Mouse (Mus musculus) thymus, adult 2 months (tissue): ENCODE results near the gene Prss53. TPM values are rescaled to one million over a fixed set of nuclear protein-coding genes. Genes with fewer than 3 reads are reported as not detected.

ENCODE experiments used
- DNase-seq: peaks from one replicate; pipeline ENCODE4 v3.0.0; 2021
- H3K27ac ChIP-seq: fragments of 200-500 bp; 2 replicates; pipeline ENCODE4 v1.5.1; 2012; ENCODE audit warnings: low read length, control low read depth; ENCODE audit not compliant: control insufficient read depth, insufficient read depth
- H3K27me3 ChIP-seq: fragments of 200-500 bp; 2 replicates; pipeline ENCODE4 v1.6.1; 2012; ENCODE audit warnings: mild to moderate bottlenecking, low read length, moderate library complexity, mixed read lengths; ENCODE audit not compliant: control insufficient read depth, insufficient read depth
- H3K36me3 ChIP-seq: fragments of 200-500 bp; 2 replicates; pipeline ENCODE4 v1.6.1; 2012; ENCODE audit warnings: mild to moderate bottlenecking, low read length, moderate library complexity; ENCODE audit not compliant: control insufficient read depth, insufficient read depth
- H3K4me1 ChIP-seq: fragments of 200-500 bp; replicated peaks from 2 replicates; pipeline ENCODE4 v1.6.1; 2012; ENCODE audit warnings: low read length; ENCODE audit not compliant: control insufficient read depth, insufficient read depth
- H3K4me3 ChIP-seq: fragments of 200-500 bp; 2 replicates; pipeline ENCODE4 v1.5.1; 2012; ENCODE audit warnings: mild to moderate bottlenecking, low read length, control low read depth, moderate library complexity; ENCODE audit not compliant: control insufficient read depth, insufficient read depth
- CTCF ChIP-seq: fragments of 200-500 bp; IDR thresholded peaks from 2 replicates; pipeline ENCODE4 v1.5.1; 2012; ENCODE audit warnings: mild to moderate bottlenecking, control low read depth, low read length, moderate library complexity, borderline replicate concordance; ENCODE audit not compliant: control insufficient read depth, poor library complexity, insufficient read depth; ENCODE audit errors: extremely low read depth
- POLR2A ChIP-seq: fragments of 200-500 bp; IDR thresholded peaks from 2 replicates; pipeline ENCODE4 v1.6.1; 2012; ENCODE audit warnings: mild to moderate bottlenecking, low read length, control low read depth, moderate library complexity; ENCODE audit not compliant: control insufficient read depth, poor library complexity, insufficient read depth; ENCODE audit errors: extremely low read depth
- WGBS: fragments of 180-500 bp; shearing (Covaris S2); methylation state at CpG from one replicate; pipeline ENCODE4 v1.1.7; 2018; 5-methylcytosine and 5-hydroxymethylcytosine counted together
- polyA plus RNA-seq: library from polyadenylated mRNA; depleted of rRNA; stranded (reverse); fragments of >200 nt; gene quantifications from 2 replicates; pipeline ENCODE4 v1.2.3, GENCODE M21; 2012

The Prss53 gene
- polyA plus RNA-seq, 1 experiment, result 2.5 TPM

GRCm38 (mm10) chr7:127894480-127894879 lies 3.7 kb upstream of the Prss53 start:
- peaks cover 21% of the 10 kb centered on the region for H3K4me1 ChIP-seq
- H3K36me3 ChIP-seq, result 0 out of 2 replicates have a peak, but pooled peaks cover under 1% of the 10 kb centered on the region
- no peak overlapping the region for H3K4me3 ChIP-seq
- no peaks in the 10 kb centered on the region for H3K27me3 ChIP-seq
- WGBS, result 92% methylated on average over 5 of the region's 5 CpGs
- no peak for DNase-seq
- TF ChIP-seq POLR2A (no peak), CTCF (no peak)
- no peak overlapping the region for H3K27ac ChIP-seq

GRCm38 (mm10) chr7:127888821-127889220 lies 1.9 kb downstream of the Prss53 start:
- Histone ChIP-seq H3K4me3 (no peak overlapping the region), H3K27ac (no peak overlapping the region), H3K36me3 (peaks cover 42% of the 10 kb centered on the region), H3K4me1 (peaks cover 15% of the 10 kb centered on the region), H3K27me3 (no peaks in the 10 kb centered on the region)
- TF ChIP-seq POLR2A, result no peak
- TF ChIP-seq CTCF, result no peak
- no peak for DNase-seq
- WGBS, result 25% methylated on average over 3 of the region's 3 CpGs

GRCm38 (mm10) chr7:127887781-127888180 lies 3.0 kb downstream of the Prss53 start:
- peaks cover 21% of the 10 kb centered on the region for H3K4me1 ChIP-seq
- TF ChIP-seq POLR2A, result no peak
- TF ChIP-seq CTCF, result no peak
- no peak for DNase-seq
- H3K27ac ChIP-seq, result no peak overlapping the region; the same call in 1 of the 2 replicates
- no peaks in the 10 kb centered on the region for H3K27me3 ChIP-seq
- peaks cover 51% of the 10 kb centered on the region for H3K36me3 ChIP-seq
- no peak overlapping the region for H3K4me3 ChIP-seq
- 83% methylated on average over 3 of the region's 3 CpGs for WGBS

GRCm38 (mm10) chr7:127887191-127887590 lies 3.6 kb downstream of the Prss53 start:
- WGBS, result 92% methylated on average over 8 of the region's 8 CpGs
- peaks cover 21% of the 10 kb centered on the region for H3K4me1 ChIP-seq

GRCm38 (mm10) chr7:127886551-127886950 lies 4.2 kb downstream of the Prss53 start:
- 89% methylated on average over 6 of the region's 6 CpGs for WGBS
- H3K4me3 ChIP-seq, result no peak overlapping the region
- H3K27ac ChIP-seq, result no peak overlapping the region
- H3K36me3 ChIP-seq, result peaks cover 63% of the 10 kb centered on the region
- H3K27me3 ChIP-seq, result no peaks in the 10 kb centered on the region
- no peak for TF ChIP-seq CTCF
- TF ChIP-seq POLR2A, result no peak
- peaks cover 21% of the 10 kb centered on the region for H3K4me1 ChIP-seq
- DNase-seq, result no peak

More at GRCm38 (mm10) chr7:127887191-127887590, 3.6 kb downstream of the Prss53 start:
- H3K36me3 ChIP-seq, result peaks cover 57% of the 10 kb centered on the region
- no peak overlapping the region for H3K4me3 ChIP-seq
- H3K27ac ChIP-seq, result no peak overlapping the region
- no peak for TF ChIP-seq POLR2A
- TF ChIP-seq CTCF, result no peak
- no peak for DNase-seq
- H3K27me3 ChIP-seq, result no peaks in the 10 kb centered on the region

GRCm38 (mm10) chr7:127885951-127886350 lies 4.8 kb downstream of the Prss53 start:
- no peaks in the 10 kb centered on the region for H3K27me3 ChIP-seq
- DNase-seq, result no peak
- no peak overlapping the region for H3K4me3 ChIP-seq
- no peak overlapping the region for H3K27ac ChIP-seq
- H3K4me1 ChIP-seq, result peaks cover 21% of the 10 kb centered on the region
- TF ChIP-seq CTCF, result no peak
- no peak for TF ChIP-seq POLR2A
- WGBS, result 37% methylated on average over 6 of the region's 6 CpGs
- H3K36me3 ChIP-seq, result peaks cover 69% of the 10 kb centered on the region

GRCm38 (mm10) chr7:127880431-127880830 lies 10.3 kb downstream of the Prss53 start:
- Histone ChIP-seq H3K36me3 (peaks cover 58% of the 10 kb centered on the region), H3K27me3 (no peaks in the 10 kb centered on the region), H3K4me1 (peaks cover 14% of the 10 kb centered on the region), H3K27ac (no peak overlapping the region), H3K4me3 (no peak overlapping the region)
- WGBS, result 96% methylated on average over 12 of the region's 12 CpGs
- DNase-seq, result no peak
- no peak for TF ChIP-seq POLR2A
